Mouse (Mus musculus): ENCODE results near the gene Wnt1. TPM values are rescaled to one million over a fixed set of nuclear protein-coding genes. Genes with fewer than 3 reads are reported as not detected.

Gene Wnt1
- total RNA-seq, 2 experiments from 2014 or later, result not detected

DNA sequence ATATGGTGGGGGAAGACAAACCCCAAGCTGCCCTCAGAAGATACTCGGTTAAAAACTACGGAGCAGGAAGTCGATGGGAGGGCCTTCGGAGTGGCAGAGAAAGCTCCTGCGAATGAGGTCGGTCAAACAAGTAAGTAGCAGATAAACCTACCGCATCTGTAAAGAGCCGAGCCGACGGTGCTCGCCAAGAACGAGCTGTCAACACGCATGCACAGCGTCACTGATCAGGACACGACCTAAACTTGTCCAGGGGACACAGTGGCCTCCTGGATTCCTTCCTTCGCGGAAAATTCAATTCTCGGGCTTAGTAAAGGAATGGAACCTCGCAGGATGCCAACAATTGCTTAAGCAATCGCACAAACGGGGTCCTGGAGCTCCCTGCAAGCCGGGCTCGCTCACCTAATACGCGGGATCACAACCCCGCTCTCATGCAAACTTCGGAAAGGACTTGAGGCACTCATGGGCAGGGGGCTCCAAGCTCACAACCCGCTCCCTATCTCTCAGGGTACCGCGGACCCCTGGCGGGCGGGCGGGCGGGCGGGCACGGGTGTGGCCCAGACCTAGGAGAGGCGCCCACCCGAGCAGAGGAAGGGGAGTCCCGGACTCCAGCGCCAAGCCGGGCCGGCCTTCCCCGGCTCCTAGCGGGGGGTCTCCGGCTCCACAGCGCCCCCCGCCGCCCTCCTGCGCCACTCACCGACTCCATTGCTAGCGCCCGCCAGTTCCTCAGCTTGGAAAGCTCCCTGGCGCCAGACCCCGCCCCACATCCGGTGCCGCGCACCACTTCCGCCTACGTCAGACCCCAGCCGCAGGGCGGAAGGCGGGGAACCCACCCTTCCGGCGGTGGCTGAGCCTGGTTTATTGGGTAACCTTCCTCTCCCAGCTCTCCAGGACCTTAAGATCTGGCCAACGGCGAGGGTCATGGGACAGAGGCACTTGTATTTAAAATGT lies 41.4 kb downstream of the Wnt1 start, which contains the start of gene Prkag1:
Prkag1 (minus strand) TSS at position 786 of the 948 bp plus-strand sequence.
- intact Hi-C loops (cut with DNase I), result loop anchor here (1.0 to 5.0 kb wide), 2 partner anchors 26 to 36 kb away; no protein-coding TSS in a partner anchor
- DNase-seq (ENCODE audit: low spot score in 2 of 2), result peak; percentile 93 to 97

DNA sequence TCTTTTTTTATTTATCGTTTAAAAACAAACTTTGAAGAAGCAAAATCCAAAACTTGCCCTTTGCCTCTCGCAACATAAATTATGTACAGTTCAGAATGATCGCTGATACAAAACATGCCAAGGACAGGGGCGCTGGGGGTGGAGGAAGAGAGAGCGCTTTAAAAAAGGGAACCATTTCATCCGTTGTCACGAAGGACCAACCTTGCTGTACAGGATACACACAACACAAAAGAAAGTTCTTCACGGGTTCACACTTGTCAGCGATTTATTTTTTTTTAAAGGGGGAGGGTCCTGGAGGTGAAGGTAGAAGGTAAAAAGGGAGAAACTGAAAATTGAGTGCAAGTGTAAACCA lies 42.0 kb downstream of the Wnt1 start:
- no peak for DNase-seq (ENCODE audit: low spot score in 2 of 2)
- intact Hi-C loops (cut with DNase I), result loop anchor here (5.0 kb wide), 1 partner anchor 36 kb away; no protein-coding TSS in a partner anchor

DNA sequence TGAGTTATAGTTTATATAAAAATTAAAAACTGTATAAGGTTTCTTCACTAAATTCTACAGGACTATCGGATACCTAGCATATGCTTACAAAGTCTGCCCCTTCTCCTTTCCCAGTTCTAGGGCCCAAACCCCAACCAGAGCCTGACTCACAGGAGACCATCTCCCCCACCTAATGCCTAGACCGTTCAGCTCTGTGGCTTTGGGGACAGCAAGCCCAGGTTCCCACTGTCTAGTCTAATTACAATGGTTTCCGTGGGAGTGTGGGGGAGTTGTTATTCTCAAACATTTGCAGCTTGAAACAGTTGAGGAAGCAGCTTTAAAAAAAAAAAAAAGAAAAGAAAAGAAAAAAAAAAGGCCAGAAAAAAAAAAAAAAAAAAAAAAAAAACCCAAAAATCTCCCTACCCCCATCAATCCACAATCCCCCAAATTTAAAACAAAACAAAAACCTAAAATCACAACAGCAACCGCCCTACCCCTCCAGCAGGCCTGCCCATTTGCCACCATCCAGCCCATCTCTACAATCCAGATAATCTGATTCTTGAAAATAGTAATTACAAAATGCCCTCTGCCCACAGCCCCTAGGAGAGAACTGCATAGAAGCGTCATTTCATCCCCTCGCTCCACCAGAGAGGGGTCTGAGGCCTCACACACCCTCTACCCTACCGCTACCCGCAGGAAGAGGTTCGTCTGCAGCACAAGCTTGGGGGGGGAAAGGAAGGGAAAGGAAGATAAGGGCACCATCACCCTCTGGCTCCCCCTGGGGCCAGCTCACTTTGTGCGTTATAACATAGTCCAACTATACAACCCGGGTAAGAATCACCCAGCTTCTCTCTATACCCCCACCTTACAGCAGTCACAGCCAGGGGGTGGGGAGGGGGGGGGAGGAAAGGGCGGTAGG lies 42.8 kb downstream of the Wnt1 start:
- no peak for DNase-seq (ENCODE audit: low spot score in 2 of 2)
- intact Hi-C loops (cut with DNase I), result loop anchor here (5.0 kb wide), 1 partner anchor 35 kb away; no protein-coding TSS in a partner anchor

DNA sequence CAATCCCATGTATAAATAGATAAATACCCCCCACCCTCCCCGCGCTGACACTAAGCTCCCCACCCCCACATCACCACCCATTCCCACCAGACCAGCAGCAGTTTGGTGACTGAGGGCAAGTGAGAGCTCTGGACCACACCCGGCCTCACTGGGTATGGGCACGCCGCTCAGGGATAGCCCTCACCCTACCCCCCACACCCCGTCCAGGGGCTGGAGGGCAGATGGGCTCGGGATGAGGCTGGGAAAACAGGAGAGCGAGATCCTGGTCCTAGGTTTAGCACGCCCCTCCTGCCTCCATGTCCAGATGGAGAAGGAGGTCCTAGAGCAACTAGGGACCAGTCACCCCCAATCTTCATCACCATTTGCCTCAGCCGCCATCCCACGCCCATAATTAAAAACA lies 43.6 kb downstream of the Wnt1 start:
- no peak for DNase-seq (ENCODE audit: low spot score in 2 of 2)
- intact Hi-C loops (cut with DNase I), result loop anchor here (5.0 kb wide), 1 partner anchor 34 kb away; no protein-coding TSS in a partner anchor

DNA sequence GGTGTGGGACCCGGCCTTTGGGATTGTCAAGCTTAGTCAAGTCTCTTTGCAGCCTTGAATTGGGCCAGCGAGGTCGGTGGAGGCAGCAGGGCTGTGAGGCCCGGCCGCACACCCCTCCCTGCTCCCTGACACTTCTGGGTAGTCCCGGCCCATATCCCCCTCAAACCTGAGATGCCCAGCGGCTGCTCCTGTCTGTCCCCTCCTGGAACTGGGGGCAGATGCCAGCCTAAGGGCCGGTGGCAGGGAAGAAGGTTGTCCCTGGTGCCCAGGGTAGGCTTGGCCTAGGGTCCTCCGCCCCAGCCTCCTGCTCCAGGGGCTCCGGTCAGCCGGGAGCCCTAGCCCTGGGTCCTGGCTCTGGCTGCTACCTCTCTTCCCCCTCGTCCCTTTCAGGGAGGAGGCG lies 44.4 kb downstream of the Wnt1 start:
- no peak for DNase-seq (ENCODE audit: low spot score in 2 of 2)
- intact Hi-C loops (cut with DNase I), result loop anchor here (5.0 kb wide), 1 partner anchor 33 kb away; no protein-coding TSS in a partner anchor

DNA sequence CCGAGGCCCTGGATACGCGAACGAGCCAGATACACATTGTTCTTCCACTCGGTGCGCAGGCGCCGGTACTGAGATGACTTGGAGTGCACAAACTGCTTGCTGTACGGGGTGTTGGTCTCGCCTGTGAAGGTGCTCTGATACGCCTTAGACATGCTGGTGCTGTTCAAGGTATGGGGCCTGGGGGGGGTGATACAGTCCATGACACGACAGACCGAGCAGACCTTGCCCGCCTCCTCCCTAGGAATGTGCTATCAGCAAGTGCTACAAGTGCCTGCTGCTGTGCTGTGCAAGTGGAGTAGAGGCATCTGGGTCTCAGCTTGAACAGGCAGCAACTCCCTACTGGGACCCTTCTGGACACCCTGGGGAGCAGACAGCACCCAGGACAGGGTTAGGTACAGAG lies 45.6 kb downstream of the Wnt1 start:
- intact Hi-C loops (cut with DNase I), result no loop called here

DNA sequence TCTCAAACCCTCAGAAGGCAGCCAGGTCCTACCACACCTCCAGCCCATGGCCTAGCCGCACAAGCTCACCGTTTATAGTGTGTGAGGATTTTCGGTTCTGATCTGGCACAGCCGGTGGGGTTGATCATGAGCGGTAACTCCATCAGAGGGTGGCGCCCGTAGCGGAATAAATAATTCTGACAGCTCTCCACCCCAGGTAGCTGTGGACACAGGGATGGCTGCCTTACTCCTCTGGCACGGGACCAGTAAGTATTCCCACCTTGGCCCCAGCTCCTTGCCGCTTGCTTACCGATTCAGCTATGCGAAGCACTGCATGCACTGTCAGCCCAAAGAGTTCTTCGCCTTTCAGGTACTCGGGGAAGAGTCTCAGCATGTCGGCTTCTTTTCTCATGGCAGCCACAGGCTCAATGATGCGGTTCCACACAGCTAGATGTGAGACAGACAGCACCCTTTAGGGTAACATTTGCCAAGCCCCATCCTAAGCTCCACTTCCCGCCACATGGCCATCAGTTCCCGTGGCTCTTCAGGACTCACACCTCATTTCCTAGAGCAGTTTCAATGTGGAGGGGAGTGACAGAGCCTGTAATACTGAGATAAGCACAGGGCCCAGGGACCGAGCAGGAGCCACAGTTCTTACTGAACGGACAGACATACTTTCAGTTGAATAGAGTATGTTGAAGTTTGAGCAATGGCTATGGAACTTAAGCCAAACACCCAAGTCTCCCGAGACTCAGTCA lies 47.5 kb downstream of the Wnt1 start:
- intact Hi-C loops (cut with DNase I), result no loop called here
- no peak for DNase-seq (ENCODE audit: low spot score in 2 of 2)

More for the DNA sequence above, 45.6 kb downstream of the Wnt1 start:
- DNase-seq (ENCODE audit: low spot score in 2 of 2), result no peak

DNA sequence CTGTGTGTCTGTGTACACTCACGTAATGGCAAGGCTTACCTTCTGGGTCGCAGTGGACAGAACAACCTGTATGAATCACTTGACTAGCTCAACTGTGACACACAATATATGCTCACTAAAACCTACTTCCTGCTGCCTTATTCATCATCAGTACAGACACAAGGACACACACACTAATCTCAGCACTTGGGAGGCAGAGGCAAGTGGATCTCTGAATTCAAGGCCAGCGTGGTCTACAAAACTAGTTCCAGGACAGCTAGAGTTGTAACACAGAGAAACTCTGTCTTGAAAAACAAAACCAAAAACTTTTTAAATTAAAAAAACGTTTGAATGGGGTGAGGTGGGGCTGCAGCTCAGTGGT lies 48.1 kb downstream of the Wnt1 start:
- no peak for DNase-seq (ENCODE audit: low spot score in 2 of 2)
- intact Hi-C loops (cut with DNase I), result no loop called here

DNA sequence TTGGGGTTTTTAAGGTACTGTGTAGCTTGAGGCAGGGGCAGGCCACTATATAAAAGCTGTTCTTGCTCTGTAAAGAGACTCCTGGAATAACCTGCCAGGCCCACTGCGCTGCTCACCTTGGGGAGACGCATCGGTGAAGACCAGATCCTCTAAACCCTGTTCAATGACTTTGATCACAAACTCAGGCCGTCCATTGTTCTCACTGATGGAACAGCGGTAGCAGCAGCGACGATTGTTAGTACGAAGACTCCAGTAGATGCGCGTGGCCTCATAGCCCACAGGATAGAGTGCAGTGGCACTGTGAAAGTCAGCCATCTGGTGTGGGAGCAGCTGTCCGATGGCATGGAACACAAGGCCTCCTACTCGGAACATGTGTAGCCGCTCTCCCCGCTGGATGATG lies 49.5 kb downstream of the Wnt1 start:
- no peak for DNase-seq (ENCODE audit: low spot score in 2 of 2)
- intact Hi-C loops (cut with DNase I), result no loop called here

DNA sequence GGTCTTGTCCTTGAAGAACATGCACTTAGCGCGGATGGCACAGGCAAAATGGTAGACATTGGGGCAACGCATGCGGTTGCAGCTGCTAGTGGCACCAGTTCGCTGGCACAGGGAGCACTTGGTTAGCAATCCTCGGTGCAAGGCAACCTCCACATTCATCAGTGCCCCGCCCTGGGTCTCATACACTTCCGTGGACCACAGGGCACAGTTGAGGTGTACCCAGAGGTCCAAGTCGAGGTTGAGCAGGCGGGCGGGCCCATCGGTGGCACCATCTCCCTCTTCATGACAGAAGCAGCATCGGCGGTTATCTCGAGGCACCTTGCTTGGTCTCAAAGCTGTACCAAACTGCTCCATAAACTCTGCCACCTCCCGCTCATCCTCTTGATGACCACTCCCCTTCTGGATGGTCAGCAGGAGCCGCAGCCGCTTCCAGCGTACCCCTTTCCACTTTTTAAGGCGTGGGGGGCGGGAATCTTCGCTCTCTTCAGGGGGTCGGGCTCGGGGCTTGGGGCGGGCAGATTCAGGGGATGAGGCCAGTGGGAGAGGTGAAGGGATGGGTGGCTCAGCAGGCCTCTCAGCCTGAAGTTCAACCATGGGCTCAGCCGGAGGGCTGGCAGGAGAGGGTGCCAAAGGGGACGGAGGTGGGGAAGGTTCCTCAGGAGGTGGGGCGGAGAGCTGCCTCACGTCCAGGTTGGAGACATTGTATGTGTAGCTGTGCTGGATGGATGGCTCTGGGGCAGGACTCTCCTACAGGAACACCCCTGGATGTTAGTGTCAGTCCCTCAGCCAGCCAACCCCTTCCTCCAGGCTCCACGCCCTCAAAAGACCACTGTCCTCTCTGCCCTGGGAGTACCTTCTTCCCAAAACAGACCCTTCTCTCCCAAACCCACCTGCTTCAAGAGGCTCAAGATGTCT lies 50.3 kb downstream of the Wnt1 start:
- intact Hi-C loops (cut with DNase I), result no loop called here
- DNase-seq (ENCODE audit: low spot score in 2 of 2), result no peak

Other genes starting within 250 kb of the Wnt1 start
- gene Ccnt1, start 218.9 kb upstream of the Wnt1 start, total RNA-seq (2021), result 10 to 100 TPM; 45.5 to 45.9 TPM
- not detected for gene 4930415O20Rik, start 218.9 kb upstream of the Wnt1 start, total RNA-seq (2021)
- gene Adcy6, start 179.8 kb upstream of the Wnt1 start, total RNA-seq (2021), result 10 to 100 TPM; 51.7 to 53.7 TPM
- 100 to 1,000 TPM; 277 to 286 TPM for gene Cacnb3, start 159.0 kb upstream of the Wnt1 start, total RNA-seq (2021)
- 10 to 100 TPM; 69.4 to 75.8 TPM for gene Ddx23, start 127.0 kb upstream of the Wnt1 start, total RNA-seq (2021)
- 10 to 100 TPM; 31.8 to 36.8 TPM for gene Rnd1, start 112.4 kb upstream of the Wnt1 start, total RNA-seq (2021)
- gene Ccdc65, start 81.7 kb upstream of the Wnt1 start, total RNA-seq (2021), result 10 to 100 TPM in 1 of 2 experiments, 1 to 10 TPM in 1; 9.8 to 11.4 TPM
- gene Fkbp11, start 61.7 kb upstream of the Wnt1 start, total RNA-seq (2021), result 1 to 10 TPM; 1.4 to 2.3 TPM
- 100 to 1,000 TPM; 767 to 776 TPM for gene Arf3, start 26.6 kb upstream of the Wnt1 start, total RNA-seq (2021)
- gene Wnt10b, start 11.7 kb upstream of the Wnt1 start, total RNA-seq (2021), result under 1 TPM; 0.37 to 0.62 TPM
- gene Ddn, start 19.6 kb downstream of the Wnt1 start, total RNA-seq (2021), result 100 to 1,000 TPM; 829 to 842 TPM
- gene Prkag1, start 41.7 kb downstream of the Wnt1 start, total RNA-seq (2021), result 10 to 100 TPM; 44.1 to 55.6 TPM
- 10 to 100 TPM; 78.0 to 80.2 TPM for gene Kmt2d, start 81.3 kb downstream of the Wnt1 start, total RNA-seq (2021)
- gene Rhebl1, start 104.7 kb downstream of the Wnt1 start, total RNA-seq (2021), result 10 to 100 TPM in 1 of 2 experiments, 1 to 10 TPM in 1; 8.2 to 11.6 TPM
- under 1 TPM; 0.37 to 0.41 TPM for gene Dhh, start 108.7 kb downstream of the Wnt1 start, total RNA-seq (2021)
- gene Lmbr1l, start 128.4 kb downstream of the Wnt1 start, total RNA-seq (2021), result 10 to 100 TPM; 13.8 to 18.4 TPM
- 100 to 1,000 TPM; 541 to 580 TPM for gene Tuba1b, start 144.7 kb downstream of the Wnt1 start, total RNA-seq (2021)
- not detected for gene Gm49450, start 163.7 kb downstream of the Wnt1 start, total RNA-seq (2021)
- 1,000 to 10,000 TPM; 1,095 to 1,137 TPM for gene Tuba1a, start 163.8 kb downstream of the Wnt1 start, total RNA-seq (2021)
- 10 to 100 TPM; 71.0 to 80.5 TPM for gene Tuba1c, start 240.0 kb downstream of the Wnt1 start, total RNA-seq (2021)

Data from left cerebral cortex, postnatal 25 days (tissue).